Mouse (Mus musculus) layer of hippocampus, adult 8-10 months (tissue): Measurements from ENCODE around the gene Casr. TPM values are rescaled to one million over a fixed set of nuclear protein-coding genes. Genes with fewer than 3 reads are reported as not detected.

Experiments used
- total RNA-seq, 4 experiments: library from RNA; stranded (reverse); gene quantifications; 2 replicates each; pipeline ENCODE4 v1.2.4; 2022

Casr gene
- total RNA-seq, 4 experiments from 2014 or later: 0.16 to 0.43 (median 0.39) TPM; not detected in 1

Other genes starting within 250 kb of the Casr start
- gene BC117090, start 227.8 kb downstream of the Casr start, total RNA-seq: not detected
- not detected for gene BC100530, start 194.4 kb downstream of the Casr start, total RNA-seq
- gene Stfa2, start 153.7 kb downstream of the Casr start, total RNA-seq: not detected
- not detected for gene Stfa3, start 106.7 kb downstream of the Casr start, total RNA-seq
- gene Cd86, start 103.9 kb upstream of the Casr start, total RNA-seq: 1 to 10 TPM; 1.0 to 8.2 (median 3.7) TPM
- gene Ildr1, start 131.8 kb upstream of the Casr start, total RNA-seq: under 1 TPM; 0.14 to 0.27 (median 0.21) TPM
- gene Slc15a2, start 222.8 kb upstream of the Casr start, total RNA-seq: 10 to 100 TPM; 40.6 to 49.4 (median 47.8) TPM